Mouse (Mus musculus): ENCODE data around the gene Lsm11. TPM values are rescaled to one million over a fixed set of nuclear protein-coding genes. Genes with fewer than 3 reads are reported as not detected.

Lsm11 gene
- polyA plus RNA-seq, 1 experiment from 2014 or later = 4.0 TPM

DNA sequence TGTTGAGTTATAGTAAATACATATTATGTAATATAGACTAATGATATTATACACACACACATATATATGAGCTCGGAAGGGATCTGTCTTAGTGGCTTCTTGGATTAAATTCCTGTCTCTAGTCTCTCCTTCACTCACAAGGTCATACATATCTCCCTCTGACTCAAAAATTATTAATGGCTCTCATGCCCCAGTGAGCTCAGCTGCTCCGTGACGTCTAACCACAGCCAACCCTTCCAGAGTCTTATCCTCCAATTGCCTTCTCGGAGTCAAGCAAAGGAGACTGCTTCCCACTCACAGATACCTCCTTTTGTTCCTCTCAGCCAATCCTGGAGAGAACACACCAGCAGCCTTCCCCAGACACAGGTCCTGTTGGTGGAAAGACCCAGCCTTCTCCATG lies 25.9 kb downstream of the Lsm11 start:
- H3K9me3 ChIP-seq (replicated peaks; ENCODE audit: control insufficient read depth, low read length) = no peaks in the 10 kb centered on the region
- ATAC-seq (ENCODE audit: insufficient read depth, low FRiP score) = no peak

DNA sequence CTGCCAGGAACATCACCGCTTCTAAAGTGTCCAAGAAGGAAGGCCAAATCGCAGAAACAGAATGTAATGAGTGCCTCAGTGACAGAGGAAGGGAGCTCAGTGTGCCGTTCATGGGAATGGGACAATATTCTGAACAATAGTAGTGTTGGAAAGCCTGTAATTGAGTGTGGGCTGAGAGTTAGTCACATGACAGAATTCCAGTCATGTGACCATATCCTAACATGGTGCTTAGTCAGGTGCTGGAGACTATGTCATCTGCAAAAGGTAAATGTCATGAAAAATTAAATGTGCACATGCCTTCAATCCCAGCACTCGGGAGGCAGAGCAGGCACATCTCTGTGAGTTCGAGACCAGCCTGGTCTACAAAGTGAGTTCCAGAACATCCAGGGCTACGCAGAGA lies 26.7 kb downstream of the Lsm11 start:
- Histone ChIP-seq H3K4me1 (ENCODE audit: control insufficient read depth, insufficient read depth, low read length) (no peaks in the 10 kb centered on the region), H3K9me3 (replicated peaks; ENCODE audit: control insufficient read depth, low read length) (no peaks in the 10 kb centered on the region), H3K9ac (ENCODE audit: low read length) (no peak overlapping the region), H3K27ac (ENCODE audit: low read length) (no peak overlapping the region), H3K27me3 (ENCODE audit: control insufficient read depth, insufficient read depth, low read length) (no peaks in the 10 kb centered on the region), H3K36me3 (ENCODE audit: control insufficient read depth, insufficient read depth, low read length) (no peaks in the 10 kb centered on the region), H3K4me3 (replicated peaks; ENCODE audit: low read length) (no peak overlapping the region), H3K4me2 (ENCODE audit: low read depth, low read length) (no peak overlapping the region)
- 95% methylated on average over 6 of the region's 6 CpGs for WGBS
- ATAC-seq (ENCODE audit: insufficient read depth, low FRiP score) = no peak

More for the DNA sequence above, 25.9 kb downstream of the Lsm11 start:
- H3K4me2 ChIP-seq (ENCODE audit: low read depth, low read length) = no peak overlapping the region
- no peak overlapping the region for H3K4me3 ChIP-seq (replicated peaks; ENCODE audit: low read length)
- no peaks in the 10 kb centered on the region for H3K27me3 ChIP-seq (ENCODE audit: control insufficient read depth, insufficient read depth, low read length)
- no peak overlapping the region for H3K9ac ChIP-seq (ENCODE audit: low read length)
- 76% methylated on average over 4 of the region's 4 CpGs for WGBS
- no peak overlapping the region for H3K27ac ChIP-seq (ENCODE audit: low read length)
- no peaks in the 10 kb centered on the region for H3K4me1 ChIP-seq (ENCODE audit: control insufficient read depth, insufficient read depth, low read length)
- no peaks in the 10 kb centered on the region for H3K36me3 ChIP-seq (ENCODE audit: control insufficient read depth, insufficient read depth, low read length)

DNA sequence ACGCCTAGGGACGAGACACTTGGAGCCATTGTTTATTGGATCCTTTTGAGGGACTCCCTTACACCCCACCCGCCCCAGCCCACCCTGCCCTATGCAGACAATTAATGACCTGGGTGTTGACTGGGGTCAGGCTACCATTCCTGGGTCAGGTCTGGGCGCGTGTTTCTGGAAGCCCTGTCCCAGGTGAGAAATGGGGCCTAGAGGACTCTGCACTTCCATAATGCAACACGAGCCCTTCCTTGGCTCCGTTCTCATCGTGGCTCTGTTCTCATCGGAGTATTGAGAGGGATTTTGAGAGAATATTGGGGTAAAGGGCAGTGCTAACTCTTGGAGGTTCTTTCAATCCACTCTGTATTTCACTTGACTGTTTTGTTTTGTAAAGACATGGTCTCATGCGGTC lies 28.5 kb downstream of the Lsm11 start:
- no peak for ATAC-seq (ENCODE audit: insufficient read depth, low FRiP score)
- Histone ChIP-seq H3K4me3 (replicated peaks; ENCODE audit: low read length) (no peak overlapping the region), H3K36me3 (ENCODE audit: control insufficient read depth, insufficient read depth, low read length) (no peaks in the 10 kb centered on the region)

DNA sequence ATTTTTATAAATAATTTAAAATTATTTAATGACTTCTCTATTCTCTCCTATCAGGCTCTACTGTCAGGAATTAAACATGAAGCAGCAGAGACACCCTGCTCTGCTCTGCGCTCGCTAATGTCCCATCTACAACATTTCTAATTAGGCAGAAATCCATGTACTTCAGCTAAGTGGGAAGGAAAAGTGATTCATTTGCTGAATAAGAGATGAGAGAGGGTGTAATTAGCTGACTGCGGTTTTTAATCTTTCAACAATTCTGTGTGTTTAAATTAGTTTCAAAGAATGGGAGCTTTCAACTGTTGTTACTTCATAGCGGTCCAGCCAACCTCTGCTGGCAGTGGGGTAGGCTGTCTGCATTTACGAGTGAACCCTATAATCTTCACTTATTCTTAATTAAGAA lies 34.0 kb downstream of the Lsm11 start:
- Histone ChIP-seq H3K36me3 (ENCODE audit: control insufficient read depth, insufficient read depth, low read length) (peaks cover 14% of the 10 kb centered on the region; the same call in 1 of the 2 replicates), H3K4me2 (ENCODE audit: low read depth, low read length) (no peak overlapping the region), H3K4me3 (replicated peaks; ENCODE audit: low read length) (no peak overlapping the region), H3K27ac (ENCODE audit: low read length) (no peak overlapping the region), H3K9me3 (replicated peaks; ENCODE audit: control insufficient read depth, low read length) (no peaks in the 10 kb centered on the region), H3K27me3 (ENCODE audit: control insufficient read depth, insufficient read depth, low read length) (no peaks in the 10 kb centered on the region), H3K4me1 (ENCODE audit: control insufficient read depth, insufficient read depth, low read length) (no peaks in the 10 kb centered on the region), H3K9ac (ENCODE audit: low read length) (no peak overlapping the region)
- no peak for ATAC-seq (ENCODE audit: insufficient read depth, low FRiP score)
- WGBS = 94% methylated on average over 5 of the region's 5 CpGs

More for the DNA sequence above, 28.5 kb downstream of the Lsm11 start:
- H3K27ac ChIP-seq (ENCODE audit: low read length) = no peak overlapping the region
- no peaks in the 10 kb centered on the region for H3K27me3 ChIP-seq (ENCODE audit: control insufficient read depth, insufficient read depth, low read length)
- no peaks in the 10 kb centered on the region for H3K9me3 ChIP-seq (replicated peaks; ENCODE audit: control insufficient read depth, low read length)
- no peak overlapping the region for H3K9ac ChIP-seq (ENCODE audit: low read length)
- no peak overlapping the region for H3K4me2 ChIP-seq (ENCODE audit: low read depth, low read length)
- H3K4me1 ChIP-seq (ENCODE audit: control insufficient read depth, insufficient read depth, low read length) = no peaks in the 10 kb centered on the region
- 78% methylated on average over 10 of the region's 10 CpGs for WGBS

DNA sequence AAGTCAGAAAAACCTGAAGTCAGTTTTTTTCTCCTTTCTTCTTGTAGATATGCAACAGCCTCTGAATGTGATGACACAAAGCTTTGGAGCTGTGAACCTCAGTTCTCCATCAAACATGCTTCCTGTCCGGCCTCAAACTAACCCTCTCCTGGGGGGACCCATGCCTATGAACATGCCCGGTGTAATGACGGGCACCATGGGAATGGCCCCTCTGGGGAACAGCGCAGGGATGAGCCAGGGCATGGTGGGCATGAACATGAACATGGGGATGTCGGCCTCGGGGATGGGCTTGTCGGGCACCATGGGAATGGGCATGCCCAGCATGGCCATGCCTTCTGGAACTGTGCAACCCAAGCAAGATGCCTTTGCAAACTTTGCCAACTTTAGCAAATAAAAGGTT lies 35.8 kb downstream of the Lsm11 start:
- 95% methylated on average over 7 of the region's 7 CpGs for WGBS
- no peaks in the 10 kb centered on the region for H3K27me3 ChIP-seq (ENCODE audit: control insufficient read depth, insufficient read depth, low read length)
- no peak overlapping the region for H3K4me2 ChIP-seq (ENCODE audit: low read depth, low read length)
- no peaks in the 10 kb centered on the region for H3K9me3 ChIP-seq (replicated peaks; ENCODE audit: control insufficient read depth, low read length)
- H3K4me1 ChIP-seq (ENCODE audit: control insufficient read depth, insufficient read depth, low read length) = no peaks in the 10 kb centered on the region
- no peak overlapping the region for H3K9ac ChIP-seq (ENCODE audit: low read length)
- no peak overlapping the region for H3K4me3 ChIP-seq (replicated peaks; ENCODE audit: low read length)
- H3K36me3 ChIP-seq (ENCODE audit: control insufficient read depth, insufficient read depth, low read length) = peaks cover 14% of the 10 kb centered on the region; the same call in 1 of the 2 replicates
- no peak for ATAC-seq (ENCODE audit: insufficient read depth, low FRiP score)
- no peak overlapping the region for H3K27ac ChIP-seq (ENCODE audit: low read length)

DNA sequence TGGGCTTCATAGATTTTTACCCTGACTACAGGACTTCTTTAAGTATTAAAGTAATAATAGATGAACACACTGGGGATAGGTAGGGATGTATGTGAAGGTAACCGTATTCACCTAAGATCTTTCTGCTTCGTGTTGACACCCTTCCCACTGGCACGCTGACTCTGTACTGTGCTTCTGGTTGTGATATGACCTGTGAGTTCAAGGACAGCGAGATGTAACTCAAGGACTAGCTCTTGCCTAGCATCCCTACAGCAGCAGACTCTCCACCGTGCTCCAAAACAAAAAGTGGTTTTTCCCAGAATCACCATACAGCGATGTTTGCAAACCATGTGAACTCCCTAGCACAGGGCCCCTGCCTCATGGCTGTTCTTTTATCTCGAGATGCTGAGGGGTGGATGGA lies 36.7 kb downstream of the Lsm11 start:
- Histone ChIP-seq H3K36me3 (ENCODE audit: control insufficient read depth, insufficient read depth, low read length) (peaks cover 14% of the 10 kb centered on the region; the same call in 1 of the 2 replicates), H3K27me3 (ENCODE audit: control insufficient read depth, insufficient read depth, low read length) (no peaks in the 10 kb centered on the region), H3K9ac (ENCODE audit: low read length) (no peak overlapping the region), H3K9me3 (replicated peaks; ENCODE audit: control insufficient read depth, low read length) (no peaks in the 10 kb centered on the region), H3K4me1 (ENCODE audit: control insufficient read depth, insufficient read depth, low read length) (no peaks in the 10 kb centered on the region), H3K27ac (ENCODE audit: low read length) (no peak overlapping the region), H3K4me3 (replicated peaks; ENCODE audit: low read length) (no peak overlapping the region), H3K4me2 (ENCODE audit: low read depth, low read length) (no peak overlapping the region)
- WGBS = 89% methylated on average over 7 of the region's 7 CpGs
- no peak for ATAC-seq (ENCODE audit: insufficient read depth, low FRiP score)

DNA sequence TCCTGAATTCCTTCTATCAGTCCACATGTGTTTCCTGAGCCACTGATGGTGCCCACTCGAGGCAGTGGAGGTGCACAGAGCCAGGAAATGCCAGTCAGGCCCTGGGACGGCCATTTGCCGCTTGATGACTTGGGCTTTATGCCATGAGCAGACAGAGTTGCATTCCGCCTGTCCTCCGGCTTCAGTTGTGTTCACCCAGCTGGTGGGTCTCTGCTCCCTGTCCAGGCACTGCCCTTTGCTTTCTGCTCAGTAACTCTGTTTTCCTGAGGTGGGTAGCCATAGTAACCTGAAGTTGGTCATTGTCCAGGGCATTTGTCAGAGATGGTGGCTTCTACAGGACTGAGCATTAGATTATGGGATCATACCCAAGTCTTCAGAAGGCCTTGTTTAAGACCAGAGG lies 37.4 kb downstream of the Lsm11 start:
- no peak overlapping the region for H3K4me3 ChIP-seq (replicated peaks; ENCODE audit: low read length)
- H3K27ac ChIP-seq (ENCODE audit: low read length) = no peak overlapping the region
- no peaks in the 10 kb centered on the region for H3K9me3 ChIP-seq (replicated peaks; ENCODE audit: control insufficient read depth, low read length)
- no peak overlapping the region for H3K9ac ChIP-seq (ENCODE audit: low read length)
- peaks cover 14% of the 10 kb centered on the region for H3K36me3 ChIP-seq (ENCODE audit: control insufficient read depth, insufficient read depth, low read length)
- no peak for ATAC-seq (ENCODE audit: insufficient read depth, low FRiP score)
- 75% methylated on average over 5 of the region's 5 CpGs for WGBS
- H3K27me3 ChIP-seq (ENCODE audit: control insufficient read depth, insufficient read depth, low read length) = no peaks in the 10 kb centered on the region
- H3K4me1 ChIP-seq (ENCODE audit: control insufficient read depth, insufficient read depth, low read length) = no peaks in the 10 kb centered on the region
- no peak overlapping the region for H3K4me2 ChIP-seq (ENCODE audit: low read depth, low read length)

DNA sequence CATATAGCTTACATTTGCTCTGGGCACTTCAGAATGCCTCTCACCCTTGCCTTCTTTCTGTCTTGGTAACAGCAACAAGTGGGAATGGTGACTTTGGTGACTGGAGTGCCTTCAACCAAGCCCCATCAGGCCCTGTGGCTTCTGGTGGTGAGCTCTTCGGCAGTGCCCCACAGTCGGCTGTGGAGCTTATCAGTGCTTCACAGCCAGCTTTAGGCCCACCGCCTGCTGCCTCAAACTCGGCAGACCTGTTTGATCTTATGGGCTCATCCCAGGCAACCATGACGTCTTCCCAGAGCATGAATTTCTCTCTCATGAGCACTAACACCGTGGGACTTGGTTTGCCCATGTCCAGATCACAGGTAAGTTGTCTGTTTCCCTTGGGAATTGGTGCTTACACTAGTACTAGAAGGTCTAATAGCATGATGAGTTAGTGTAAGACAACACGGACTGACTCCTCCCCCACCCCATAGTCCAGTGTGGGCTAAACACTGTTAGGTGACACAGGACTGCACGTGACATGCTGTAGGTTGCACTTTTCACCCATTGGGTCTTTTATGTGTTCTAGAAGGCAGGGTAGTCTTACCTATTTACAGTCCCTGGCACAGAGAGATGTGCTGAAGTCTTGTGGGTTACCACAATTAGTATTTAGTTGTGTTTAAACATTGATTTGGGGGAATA lies 38.5 kb downstream of the Lsm11 start:
- Histone ChIP-seq H3K4me2 (ENCODE audit: low read depth, low read length) (no peak overlapping the region), H3K36me3 (ENCODE audit: control insufficient read depth, insufficient read depth, low read length) (peaks cover 14% of the 10 kb centered on the region), H3K27me3 (ENCODE audit: control insufficient read depth, insufficient read depth, low read length) (no peaks in the 10 kb centered on the region), H3K27ac (ENCODE audit: low read length) (no peak overlapping the region), H3K4me3 (replicated peaks; ENCODE audit: low read length) (no peak overlapping the region), H3K9me3 (replicated peaks; ENCODE audit: control insufficient read depth, low read length) (no peaks in the 10 kb centered on the region), H3K9ac (ENCODE audit: low read length) (no peak overlapping the region), H3K4me1 (ENCODE audit: control insufficient read depth, insufficient read depth, low read length) (no peaks in the 10 kb centered on the region)
- no peak for ATAC-seq (ENCODE audit: insufficient read depth, low FRiP score)
- 88% methylated on average over 8 of the region's 8 CpGs for WGBS

DNA sequence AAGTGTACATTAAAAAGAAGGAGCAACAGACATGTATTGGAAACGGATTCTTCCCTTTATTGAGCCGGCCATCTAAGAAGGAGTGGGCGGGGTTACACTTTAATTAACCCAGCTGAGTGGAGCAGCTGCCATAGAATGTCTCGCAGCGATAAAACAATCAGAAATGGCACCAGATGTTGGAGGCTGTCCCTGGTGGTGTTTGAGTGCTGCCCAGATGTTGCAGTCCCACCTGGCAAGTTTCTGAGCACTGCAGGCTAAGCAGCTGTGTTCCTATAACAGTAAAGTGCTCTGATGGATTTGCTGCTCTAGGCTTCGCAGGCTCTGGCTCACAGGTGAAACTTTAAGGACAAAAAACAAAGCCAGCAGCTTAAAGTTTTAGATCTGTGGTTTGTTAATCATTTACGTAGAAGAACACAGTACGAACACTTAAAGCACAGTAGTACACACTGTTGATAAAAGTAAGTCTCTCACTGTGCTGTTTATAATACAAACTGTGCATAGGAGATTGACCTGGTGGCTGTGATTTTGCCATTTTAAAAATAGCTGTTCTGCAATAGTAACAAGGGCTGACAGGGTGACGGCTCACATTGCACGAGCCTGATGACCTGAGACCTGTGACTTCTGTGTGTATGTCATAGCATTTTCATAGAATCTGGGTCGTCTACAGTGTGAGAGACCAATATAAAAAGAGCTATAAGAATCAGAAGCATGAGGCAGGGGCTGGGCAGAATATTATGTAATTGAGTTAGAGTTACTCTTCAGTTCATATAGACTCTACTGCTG lies 44.3 kb downstream of the Lsm11 start:
- Histone ChIP-seq H3K9me3 (replicated peaks; ENCODE audit: control insufficient read depth, low read length) (no peaks in the 10 kb centered on the region), H3K4me3 (replicated peaks; ENCODE audit: low read length) (no peak overlapping the region), H3K36me3 (ENCODE audit: control insufficient read depth, insufficient read depth, low read length) (peaks cover 2% of the 10 kb centered on the region), H3K27me3 (ENCODE audit: control insufficient read depth, insufficient read depth, low read length) (no peaks in the 10 kb centered on the region), H3K27ac (ENCODE audit: low read length) (no peak overlapping the region), H3K4me1 (ENCODE audit: control insufficient read depth, insufficient read depth, low read length) (no peaks in the 10 kb centered on the region), H3K9ac (ENCODE audit: low read length) (no peak overlapping the region), H3K4me2 (ENCODE audit: low read depth, low read length) (no peak overlapping the region)
- WGBS = 60% methylated on average over 11 of the region's 11 CpGs
- no peak for ATAC-seq (ENCODE audit: insufficient read depth, low FRiP score)

Measured in stomach, embryonic 16.5 days (tissue).